Mouse (Mus musculus): Measurements from ENCODE around the gene Rusc2.

- TF ChIP-seq CTCF (IDR thresholded peaks at IDR 0.05; ENCODE audit: insufficient read depth, low read depth, low read length) (no peak), POLR2A (IDR thresholded peaks at IDR 0.05; ENCODE audit: insufficient read depth, low read depth, low read length) (no peak)
Observed at GRCm38 (mm10) chr4:43426487-43426886, 44.7 kb downstream of the Rusc2 start.

All from olfactory bulb, adult 2 months (tissue).